Mouse (Mus musculus) MEL (cell line): ENCODE data around the gene Lhx1. TPM values are rescaled to one million over a fixed set of nuclear protein-coding genes. Genes with fewer than 3 reads are reported as not detected.

ENCODE experiments used
- DNase-seq: peaks from one replicate; pipeline ENCODE4 v3.0.0; 2011; ENCODE audit warnings: low read depth, low spot score
- H3K27ac ChIP-seq: 2 replicates; pipeline ENCODE4 v1.5.1; 2012; ENCODE audit warnings: low read depth, mild to moderate bottlenecking, control low read depth, low read length, moderate library complexity; ENCODE audit not compliant: control insufficient read depth
- H3K27me3 ChIP-seq, 2 experiments: fragments of 150-350 bp in 1 of 2; sonication (generic) in 1 of 2; 2 replicates each; pipeline ENCODE4 v1.6.1; 2012; ENCODE audit warnings: low read length in 2 of 2, mild to moderate bottlenecking in 2 of 2, improper control_type of control experiment in 1 of 2, moderate library complexity in 1 of 2; ENCODE audit not compliant: insufficient read depth in 2 of 2, control insufficient read depth in 1 of 2
- H3K36me3 ChIP-seq, 2 experiments: 2 replicates each; pipeline ENCODE4 v1.6.1; 2012 to 2014; ENCODE audit warnings: low read length in 2 of 2, improper control_type of control experiment in 1 of 2, inconsistent platforms in 1 of 2, mild to moderate bottlenecking in 1 of 2; ENCODE audit not compliant: insufficient read depth in 2 of 2, control insufficient read depth in 1 of 2
- H3K4me1 ChIP-seq, 2 experiments: fragments of 150-350 bp in 1 of 2; sonication (generic) in 1 of 2; 2 replicates each; pipeline ENCODE4 v1.6.1; 2012; ENCODE audit warnings: low read length in 2 of 2, improper control_type of control experiment in 1 of 2, mild to moderate bottlenecking in 1 of 2; ENCODE audit not compliant: insufficient read depth in 2 of 2, control insufficient read depth in 1 of 2
- H3K4me3 ChIP-seq, 2 experiments: fragments of 150-350 bp in 1 of 2; sonication (generic) in 1 of 2; 2 replicates each; pipeline ENCODE4 v1.5.1; 2012; ENCODE audit warnings: low read depth in 2 of 2, low read length in 2 of 2, mild to moderate bottlenecking in 2 of 2, moderate library complexity in 2 of 2, control low read depth in 1 of 2, improper control_type of control experiment in 1 of 2; ENCODE audit not compliant: control insufficient read depth in 1 of 2, insufficient read depth in 1 of 2
- H3K79me2 ChIP-seq: 2 replicates; pipeline ENCODE4 v1.6.1; 2012; ENCODE audit warnings: mild to moderate bottlenecking, low read length, moderate library complexity; ENCODE audit not compliant: control insufficient read depth, poor library complexity, insufficient read depth
- H3K9ac ChIP-seq: 2 replicates; pipeline ENCODE4 v1.6.1; 2012; ENCODE audit warnings: low read depth, mild to moderate bottlenecking, control low read depth, low read length, moderate library complexity; ENCODE audit not compliant: control insufficient read depth, poor library complexity, severe bottlenecking
- H3K9me3 ChIP-seq: fragments of 150-350 bp; sonication (generic); replicated peaks from 2 replicates; pipeline ENCODE4 v1.6.1; 2012; ENCODE audit warnings: mild to moderate bottlenecking, low read length, improper control_type of control experiment, moderate library complexity; ENCODE audit not compliant: insufficient read depth
- EP300 ChIP-seq, 2 experiments: IDR thresholded peaks; 2 replicates each; pipeline ENCODE4 v1.6.1; 2011; ENCODE audit warnings: improper control_type of control experiment in 2 of 2, low read length in 2 of 2, low read depth in 1 of 2, mild to moderate bottlenecking in 1 of 2
- GABPA ChIP-seq: IDR thresholded peaks from 2 replicates; pipeline ENCODE4 v1.6.1; 2012; ENCODE audit warnings: low read depth, mild to moderate bottlenecking, inconsistent platforms, low read length, improper control_type of control experiment, moderate library complexity
- GATA1 ChIP-seq: IDR thresholded peaks from 2 replicates; pipeline ENCODE4 v1.6.1; 2011; ENCODE audit warnings: low read depth, low read length, improper control_type of control experiment
- JUND ChIP-seq: IDR thresholded peaks from 2 replicates; pipeline ENCODE4 v1.6.1; 2011; ENCODE audit warnings: low read depth, mild to moderate bottlenecking, improper control_type of control experiment, low read length
- KAT2A ChIP-seq: conservative IDR thresholded peaks from 2 replicates; pipeline ENCODE4 v1.6.1; 2012; ENCODE audit warnings: low read depth, low read length, improper control_type of control experiment, inconsistent platforms
- MAFK ChIP-seq: IDR thresholded peaks from 2 replicates; pipeline ENCODE4 v1.6.1; 2011; ENCODE audit warnings: low read depth, mild to moderate bottlenecking, low read length, improper control_type of control experiment, borderline replicate concordance
- MAX ChIP-seq: IDR thresholded peaks from 2 replicates; pipeline ENCODE4 v1.6.1; 2011; ENCODE audit warnings: low read length, improper control_type of control experiment
- MEF2A ChIP-seq: IDR thresholded peaks from 2 replicates; pipeline ENCODE4 v1.6.1; 2014; ENCODE audit warnings: low read depth, mild to moderate bottlenecking, inconsistent platforms, low read length, improper control_type of control experiment; ENCODE audit not compliant: poor library complexity, insufficient replicate concordance, severe bottlenecking; ENCODE audit errors: extremely low read depth
- POLR2A ChIP-seq, 2 experiments: IDR thresholded peaks; 2 replicates each; pipeline ENCODE4 v1.6.1; 2011 to 2012; ENCODE audit warnings: low read length in 2 of 2, mild to moderate bottlenecking in 2 of 2, control low read depth in 1 of 2, improper control_type of control experiment in 1 of 2, low read depth in 1 of 2, moderate library complexity in 1 of 2; ENCODE audit not compliant: control insufficient read depth in 1 of 2, insufficient read depth in 1 of 2, poor library complexity in 1 of 2
- SMC3 ChIP-seq: IDR thresholded peaks from 2 replicates; pipeline ENCODE4 v1.6.1; 2011; ENCODE audit warnings: low read depth, low read length, improper control_type of control experiment
- UBTF ChIP-seq: IDR thresholded peaks from 2 replicates; pipeline ENCODE4 v1.6.1; 2012; ENCODE audit warnings: low read depth, mild to moderate bottlenecking, inconsistent platforms, low read length, improper control_type of control experiment, moderate library complexity, borderline replicate concordance; ENCODE audit not compliant: insufficient read depth
- USF1 ChIP-seq: IDR thresholded peaks from 2 replicates; pipeline ENCODE4 v1.6.1; 2014; ENCODE audit warnings: low read depth, mild to moderate bottlenecking, inconsistent platforms, low read length, improper control_type of control experiment, moderate library complexity
- USF2 ChIP-seq, 2 experiments: IDR thresholded peaks; 2 replicates each; pipeline ENCODE4 v1.6.1; 2011 to 2012; ENCODE audit warnings: improper control_type of control experiment in 2 of 2, low read length in 2 of 2, borderline replicate concordance in 1 of 2, inconsistent platforms in 1 of 2, low read depth in 1 of 2, mild to moderate bottlenecking in 1 of 2; ENCODE audit not compliant: insufficient read depth in 1 of 2
- ZKSCAN1 ChIP-seq: IDR thresholded peaks from 2 replicates; pipeline ENCODE4 v1.6.1; 2012; ENCODE audit warnings: low read depth, mild to moderate bottlenecking, inconsistent platforms, low read length, improper control_type of control experiment, moderate library complexity
- ZMIZ1 ChIP-seq: IDR thresholded peaks from 2 replicates; pipeline ENCODE4 v1.6.1; 2012; ENCODE audit warnings: low read depth, mild to moderate bottlenecking, inconsistent platforms, low read length, improper control_type of control experiment, moderate library complexity
- polyA plus RNA-seq, 2 experiments: library from polyadenylated mRNA; stranded (reverse) in 1 of 2; unstranded in 1 of 2; fragments of >175 nt in 1 of 2; fragments of >200 nt in 1 of 2; gene quantifications; 2 replicates each; pipeline versions ENCODE4 v1.2.1 to v1.2.4; 2012; ENCODE audit warnings: low replicate concordance in 2 of 2, low read depth in 1 of 2; ENCODE audit not compliant: insufficient read length in 2 of 2, insufficient read depth in 1 of 2, missing spikeins in 1 of 2
- total RNA-seq: library from RNA; depleted of rRNA; stranded (reverse); fragments of 300-350 nt; gene quantifications from 2 replicates; pipeline ENCODE4 v1.2.3, GENCODE M21; 2012

Gene Lhx1
- total and polyA plus RNA-seq, 3 experiments: not detected

DNA sequence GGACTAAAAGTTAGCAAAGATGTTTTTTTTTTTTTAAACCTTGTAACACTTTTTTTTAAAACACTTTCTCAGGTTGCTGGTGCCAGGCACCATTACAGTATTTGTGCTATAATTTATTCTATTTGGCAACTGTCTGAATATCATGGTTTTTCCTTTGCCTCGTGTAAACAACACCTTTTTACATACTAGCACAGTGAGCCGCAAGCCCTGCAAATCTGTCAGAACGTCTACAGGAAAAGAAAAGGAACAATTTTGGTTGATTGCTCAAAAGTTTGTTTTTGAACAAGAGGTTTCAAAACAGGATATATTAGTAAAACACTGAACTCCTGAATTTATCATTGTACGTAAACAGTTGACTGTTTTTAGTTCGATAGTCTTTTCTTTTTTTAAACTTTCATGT lies 7.1 kb downstream of the Lhx1 start:
- Histone ChIP-seq H3K79me2 (peaks cover under 1% of the 10 kb centered on the region), H3K4me1 (peaks cover 0 to 3% of the 10 kb centered on the region in 2 experiments; a peak in 1 of 4 replicates), H3K9ac (no peak overlapping the region), H3K27ac (no peak overlapping the region), H3K9me3 (no peaks in the 10 kb centered on the region), H3K36me3 (peaks cover 0 to 5% of the 10 kb centered on the region in 2 experiments; a peak in 1 of 4 replicates), H3K27me3 (no peaks in the 10 kb centered on the region; a peak in 2 of 4 replicates), H3K4me3 (no peak overlapping the region)
- no peak for DNase-seq
- TF ChIP-seq GABPA (no peak), GATA1 (no peak), KAT2A (no peak)

DNA sequence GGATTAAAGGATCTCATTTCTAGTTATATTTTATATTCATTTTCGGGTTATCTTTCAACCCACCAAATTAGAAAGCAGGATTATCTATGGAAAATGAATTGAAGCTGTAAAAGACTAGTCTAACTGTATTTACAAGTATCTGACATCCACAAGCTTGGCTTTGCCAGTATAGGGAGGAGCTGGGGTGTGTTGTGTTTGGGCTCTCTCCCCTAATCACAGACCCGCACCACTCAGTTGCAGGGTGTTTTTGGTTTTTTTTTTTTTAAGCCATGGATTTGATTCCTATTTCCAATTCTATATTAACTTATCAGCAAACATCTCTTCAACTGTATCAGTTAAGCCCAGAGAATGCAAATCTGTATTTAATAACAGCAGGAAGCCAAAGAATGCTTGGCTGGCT lies 7.9 kb downstream of the Lhx1 start:
- no peak overlapping the region for H3K9ac ChIP-seq
- TF ChIP-seq EP300 (IDR thresholded peaks at IDR 0.05; ENCODE audit: low read depth in 1 of 2, low read length in 2 of 2): no peak
- TF ChIP-seq ZMIZ1: no peak
- no peak for TF ChIP-seq KAT2A
- TF ChIP-seq ZKSCAN1: no peak
- TF ChIP-seq JUND: no peak
- TF ChIP-seq USF2 (IDR thresholded peaks at IDR 0.05; ENCODE audit: borderline replicate concordance in 1 of 2, insufficient read depth in 1 of 2, low read depth in 1 of 2, low read length in 2 of 2): no peak
- TF ChIP-seq USF1: no peak
- TF ChIP-seq MAFK: no peak
- TF ChIP-seq SMC3: no peak
- TF ChIP-seq UBTF: no peak
- no peak for TF ChIP-seq MEF2A
- TF ChIP-seq POLR2A (IDR thresholded peaks at IDR 0.05; ENCODE audit: control insufficient read depth in 1 of 2, insufficient read depth in 1 of 2, low read depth in 1 of 2, low read length in 2 of 2, poor library complexity in 1 of 2): no peak
- no peak for TF ChIP-seq MAX
- TF ChIP-seq, all 39 proteins: peak for 0
- H3K27ac ChIP-seq: no peak overlapping the region
- no peaks in the 10 kb centered on the region for H3K9me3 ChIP-seq
- no peak for DNase-seq
- H3K4me1 ChIP-seq: peaks cover 0 to 3% of the 10 kb centered on the region in 2 experiments; a peak in 1 of 4 replicates
- H3K27me3 ChIP-seq: no peaks in the 10 kb centered on the region; a peak in 2 of 4 replicates
- no peak overlapping the region for H3K4me3 ChIP-seq
- H3K79me2 ChIP-seq: peaks cover 8% of the 10 kb centered on the region
- peaks cover 0 to 5% of the 10 kb centered on the region in 2 experiments; a peak in 2 of 4 replicates for H3K36me3 ChIP-seq
